ENCODE assay signal across 9 mouse cellular contexts in genomic region chr11:49244595-49244930, GRCm38 (mm10). TPM values are rescaled to one million over a fixed set of nuclear protein-coding genes. Genes with fewer than 3 reads are reported as not detected.
DNase-seq lines count a peak whose midpoint lies in the region; ATAC-seq and TF ChIP-seq lines count a peak whose summit lies in the region.
"Had no signal": no experiment of that assay in that cellular context is flagged by ENCODE, and none has a peak within 500 bp of the region (broad histone marks: within the 10 kb centered on the region; RNA-seq: fewer than 3 reads in every experiment).

No protein-coding gene starts in this region.

- no peak for TF ChIP-seq RAD21 in CH12.LX (IDR thresholded peaks at IDR 0.05; ENCODE audit: low read depth, low read length)

- WGBS in heart, embryonic 12.5 days, result 2% methylated on average over 4 of the region's 4 CpGs
- WGBS in forebrain, embryonic 11.5 days, result 1% methylated on average over 4 of the region's 4 CpGs
- WGBS in liver, embryonic 13.5 days (ENCODE audit: insufficient replicate concordance), result 3% methylated on average over 4 of the region's 4 CpGs

- no peak for TF ChIP-seq EP300 in CH12.LX (IDR thresholded peaks at IDR 0.05; ENCODE audit: low read length)

- H3K9me3 ChIP-seq in heart, embryonic 12.5 days (replicated peaks), result no peaks in the 10 kb centered on the region
- H3K9me3 ChIP-seq in CH12.LX (replicated peaks; ENCODE audit: low read length), result no peaks in the 10 kb centered on the region
- no peaks in the 10 kb centered on the region for H3K9me3 ChIP-seq in forebrain, embryonic 11.5 days (ENCODE audit: control insufficient read depth, low read length)
- H3K9me3 ChIP-seq in liver, embryonic 13.5 days (replicated peaks), result no peaks in the 10 kb centered on the region

- H3K4me2 ChIP-seq in heart, embryonic 12.5 days, result peak overlapping the region; percentile 73
- H3K4me2 ChIP-seq in CH12.LX (ENCODE audit: insufficient read depth, low read depth, poor library complexity, severe bottlenecking), result peak overlapping the region; percentile 55
- peak overlapping the region; percentile 60 for H3K4me2 ChIP-seq in forebrain, embryonic 11.5 days (ENCODE audit: low read depth, low read length, severe bottlenecking)
- H3K4me2 ChIP-seq in liver, embryonic 13.5 days, result peak overlapping the region; percentile 91

- H3K4me1 ChIP-seq in heart, embryonic 12.5 days (replicated peaks), result peaks cover 44% of the 10 kb centered on the region
- H3K4me1 ChIP-seq in CH12.LX (ENCODE audit: control insufficient read depth in 1 of 2, insufficient read depth in 2 of 2), result peaks cover 10 to 65% of the 10 kb centered on the region in 2 experiments
- H3K4me1 ChIP-seq in forebrain, embryonic 11.5 days (replicated peaks; ENCODE audit: control insufficient read depth, insufficient read depth, low read length), result peaks cover 9% of the 10 kb centered on the region
- peaks cover 81% of the 10 kb centered on the region for H3K4me1 ChIP-seq in liver, embryonic 13.5 days (replicated peaks)

- H3K9ac ChIP-seq in heart, embryonic 12.5 days, result peak overlapping the region; percentile 64; the same call in 1 of the 2 replicates
- peak overlapping the region; percentile 41 for H3K9ac ChIP-seq in CH12.LX (ENCODE audit: insufficient read depth, low read depth)
- H3K9ac ChIP-seq in forebrain, embryonic 11.5 days (ENCODE audit: low read length), result peak overlapping the region; percentile 67
- peak overlapping the region; percentile 75 for H3K9ac ChIP-seq in liver, embryonic 13.5 days

- H3K27me3 ChIP-seq in heart, embryonic 12.5 days (replicated peaks), result no peaks in the 10 kb centered on the region
- H3K27me3 ChIP-seq in CH12.LX (replicated peaks), result no peaks in the 10 kb centered on the region
- no peaks in the 10 kb centered on the region for H3K27me3 ChIP-seq in forebrain, embryonic 11.5 days (ENCODE audit: control insufficient read depth, insufficient read depth, low read length)
- H3K27me3 ChIP-seq in liver, embryonic 13.5 days, result no peaks in the 10 kb centered on the region
- H3K27me3 ChIP-seq: Patski had no signal

- no peak for ATAC-seq in heart, embryonic 12.5 days (ENCODE audit: insufficient number of reproducible peaks, low FRiP score)
- ATAC-seq in forebrain, embryonic 11.5 days (replicated peaks; ENCODE audit: low FRiP score), result peak; percentile 2
- no peak for ATAC-seq in liver, embryonic 13.5 days (ENCODE audit: low read depth)

- peaks cover 37% of the 10 kb centered on the region for H3K79me2 ChIP-seq in CH12.LX (replicated peaks; ENCODE audit: control insufficient read depth, extremely low read depth, insufficient read depth, poor library complexity, severe bottlenecking)

- TF ChIP-seq POLR2A in CH12.LX (IDR thresholded peaks at IDR 0.05; ENCODE audit: low read depth, low read length), result no peak

- TF ChIP-seq CTCF in CH12.LX (conservative IDR thresholded peaks at IDR 0.05 in 1 of 2, IDR thresholded peaks at IDR 0.05 in 1 of 2; ENCODE audit: low read depth in 2 of 2, low read length in 2 of 2), result no peak

- intact Hi-C loops in heart, postnatal 25 days (cut with DNase I), result loop anchor here (2.0 kb wide), 1 partner anchor 42 kb away; the partner anchor contains the start of gene Zfp62

- DNase-seq in heart, postnatal 25 days (ENCODE audit: low spot score), result no peak
- no peak for DNase-seq in CH12.LX (ENCODE audit: extremely low read depth)
- no peak for DNase-seq in forebrain, embryonic 11.5 days (ENCODE audit: low spot score)
- no peak for DNase-seq in liver, embryonic 13.5 days
- DNase-seq in gastrocnemius, postnatal 25 days, result no peak
- DNase-seq in urinary bladder, postnatal 25 days (ENCODE audit: low spot score), result no peak
- no peak for DNase-seq in layer of hippocampus, adult 8-10 months (ENCODE audit: low spot score in 2 of 2)

- peak overlapping the region; percentile 88 for H3K27ac ChIP-seq in heart, embryonic 12.5 days (ENCODE audit: poor library complexity, severe bottlenecking)
- peak overlapping the region; percentile 67 for H3K27ac ChIP-seq in CH12.LX (ENCODE audit: insufficient read depth, low read depth)
- H3K27ac ChIP-seq in forebrain, embryonic 11.5 days (ENCODE audit: low read depth, low read length), result peak overlapping the region; percentile 50; the same call in 1 of the 2 replicates
- peak overlapping the region; percentile 91 for H3K27ac ChIP-seq in liver, embryonic 13.5 days

- dilution Hi-C loops in CH12.LX (cut with MboI; ENCODE audit: extremely low pct_ligation_motif_present, extremely low pct_unique_long_range_greater_than_20kb, low sequenced_read_pairs), result no loop called here

- H3K4me3 ChIP-seq in heart, embryonic 12.5 days, result peak overlapping the region; percentile 62
- H3K4me3 ChIP-seq in CH12.LX (replicated peaks in 1 of 3; ENCODE audit: low read depth in 2 of 3, low read length in 2 of 3, poor library complexity in 1 of 3), result peak overlapping the region; percentile 56 to 72 (median 69)
- H3K4me3 ChIP-seq in forebrain, embryonic 11.5 days (ENCODE audit: low read depth, low read length), result peak overlapping the region; percentile 49
- H3K4me3 ChIP-seq in liver, embryonic 13.5 days (replicated peaks), result peak overlapping the region; percentile 65

- in situ Hi-C loops in CH12.LX (cut with MboI; ENCODE audit: low pct_ligation_motif_present, low pct_unique_long_range_greater_than_20kb, low sequenced_read_pairs), result loop anchor here (5.0 kb wide), 1 partner anchor 372 kb away; the partner anchor contains the start of gene Irgm1

- no peaks in the 10 kb centered on the region for H3K36me3 ChIP-seq in heart, embryonic 12.5 days
- no peaks in the 10 kb centered on the region for H3K36me3 ChIP-seq in CH12.LX (replicated peaks in 1 of 2; ENCODE audit: control insufficient read depth in 1 of 2, insufficient read depth in 1 of 2, low read length in 1 of 2)
- H3K36me3 ChIP-seq in forebrain, embryonic 11.5 days (ENCODE audit: control insufficient read depth, insufficient read depth, low read length), result no peaks in the 10 kb centered on the region
- no peaks in the 10 kb centered on the region for H3K36me3 ChIP-seq in liver, embryonic 13.5 days

TF ChIP-seq in CH12.LX, 34 proteins besides CTCF, POLR2A, EP300 and RAD21 (continues in another document):
- TF ChIP-seq TCF12 (IDR thresholded peaks at IDR 0.05; ENCODE audit: low read depth, low read length), result 0 out of 2 replicates have a peak, but pooled peaks have one; percentile 7
- TF ChIP-seq ELF1 (IDR thresholded peaks at IDR 0.05; ENCODE audit: low read depth, low read length), result peak; percentile 46; the same call in 1 of the 2 replicates

RNA-seq across cellular contexts. Expression of gene Mgat1, which starts 0.6 kb away (rescaled TPM):
- polyA plus RNA-seq in heart, embryonic 12.5 days (2016; fragmentation: Nextera tagmentation; extraction: Ambion mirVana), result 45.7 TPM in 2 replicates
- 10 to 100 TPM; 49.1 to 64.1 TPM for total RNA-seq in heart, postnatal 25 days (2021)
- total RNA-seq in CH12.LX (2012; rRNA removed) (83.2 and 118 TPM in 2 replicates), CH12.LX (2014; rRNA removed) (63.2 and 67.7 TPM in 2 replicates)
- 80.9 and 90.5 TPM in 2 replicates for polyA plus RNA-seq in CH12.LX (2012; ENCODE audit: insufficient read length, low read depth)
- polyA plus RNA-seq in forebrain, embryonic 11.5 days (2014; fragmentation: Nextera tagmentation; extraction: Ambion mirVana), result 34.6 and 37.2 TPM in 2 replicates
- polyA plus RNA-seq in liver, embryonic 13.5 days (2015; fragmentation: Nextera tagmentation; extraction: Ambion mirVana), result 32.0 and 32.6 TPM in 2 replicates
- total RNA-seq in gastrocnemius, postnatal 25 days (2021), result 10 to 100 TPM; 33.7 to 33.9 TPM
- total RNA-seq in layer of hippocampus, adult 8-10 months (2022), result 10 to 100 TPM; 56.4 to 63.2 (median 59.5) TPM

RNA-seq across cellular contexts. Expression of gene Olfr1393, which starts 33.5 kb away (rescaled TPM):
- 0.08 and 0.27 TPM in 2 replicates for polyA plus RNA-seq in heart, embryonic 12.5 days (2016; fragmentation: Nextera tagmentation; extraction: Ambion mirVana)
- total RNA-seq in heart, postnatal 25 days (2021), result under 1 TPM; 0.10 to 0.11 TPM
- total RNA-seq in CH12.LX (2012; rRNA removed), result 0.04 TPM in 1 of 2 replicates, not detected in the other
- total RNA-seq in CH12.LX (2014; rRNA removed), result 0.18 TPM in 1 of 2 replicates, not detected in the other
- polyA plus RNA-seq in CH12.LX (2012; ENCODE audit: insufficient read length, low read depth), result 0.08 and 0.10 TPM in 2 replicates
- not detected in 2 replicates for polyA plus RNA-seq in forebrain, embryonic 11.5 days (2014; fragmentation: Nextera tagmentation; extraction: Ambion mirVana)
- not detected in 2 replicates for polyA plus RNA-seq in liver, embryonic 13.5 days (2015; fragmentation: Nextera tagmentation; extraction: Ambion mirVana)
- total RNA-seq in gastrocnemius, postnatal 25 days (2021), result under 1 TPM in 1 of 2 experiments, not detected in 1; 0.08 TPM
- total RNA-seq in layer of hippocampus, adult 8-10 months (2022), result not detected

RNA-seq across cellular contexts. Expression of gene Olfr1392, which starts 40.5 kb away (rescaled TPM):
- polyA plus RNA-seq in heart, embryonic 12.5 days (2016; fragmentation: Nextera tagmentation; extraction: Ambion mirVana), result not detected in 2 replicates
- total RNA-seq in heart, postnatal 25 days (2021), result not detected
- total RNA-seq in CH12.LX (2012; rRNA removed) (not detected in 2 replicates), CH12.LX (2014; rRNA removed) (not detected in 2 replicates)
- not detected in 2 replicates for polyA plus RNA-seq in CH12.LX (2012; ENCODE audit: insufficient read length, low read depth)
- not detected in 2 replicates for polyA plus RNA-seq in forebrain, embryonic 11.5 days (2014; fragmentation: Nextera tagmentation; extraction: Ambion mirVana)
- not detected in 2 replicates for polyA plus RNA-seq in liver, embryonic 13.5 days (2015; fragmentation: Nextera tagmentation; extraction: Ambion mirVana)
- total RNA-seq in gastrocnemius, postnatal 25 days (2021), result not detected
- total RNA-seq in layer of hippocampus, adult 8-10 months (2022), result not detected

RNA-seq across cellular contexts. Expression of gene Zfp62, which starts 41.5 kb away (rescaled TPM):
- 33.5 and 34.6 TPM in 2 replicates for polyA plus RNA-seq in heart, embryonic 12.5 days (2016; fragmentation: Nextera tagmentation; extraction: Ambion mirVana)
- total RNA-seq in heart, postnatal 25 days (2021), result 10 to 100 TPM; 21.5 to 29.6 TPM
- total RNA-seq in CH12.LX (2012; rRNA removed) (21.3 and 22.6 TPM in 2 replicates), CH12.LX (2014; rRNA removed) (38.7 and 48.8 TPM in 2 replicates)
- 23.2 and 25.3 TPM in 2 replicates for polyA plus RNA-seq in CH12.LX (2012; ENCODE audit: insufficient read length, low read depth)
- polyA plus RNA-seq in forebrain, embryonic 11.5 days (2014; fragmentation: Nextera tagmentation; extraction: Ambion mirVana), result 58.4 and 59.6 TPM in 2 replicates
- 10.7 and 14.2 TPM in 2 replicates for polyA plus RNA-seq in liver, embryonic 13.5 days (2015; fragmentation: Nextera tagmentation; extraction: Ambion mirVana)
- 10 to 100 TPM; 20.3 to 22.8 TPM for total RNA-seq in gastrocnemius, postnatal 25 days (2021)
- total RNA-seq in layer of hippocampus, adult 8-10 months (2022), result 10 to 100 TPM; 42.5 to 60.7 (median 52.8) TPM

RNA-seq across cellular contexts. Expression of gene Btnl9, which starts 57.6 kb away (rescaled TPM):
- 1.4 and 1.9 TPM in 2 replicates for polyA plus RNA-seq in heart, embryonic 12.5 days (2016; fragmentation: Nextera tagmentation; extraction: Ambion mirVana)
- total RNA-seq in heart, postnatal 25 days (2021), result 10 to 100 TPM; 25.0 to 35.0 TPM
- 0.17 and 0.34 TPM in 2 replicates for total RNA-seq in CH12.LX (2012; rRNA removed)
- not detected in 2 replicates for total RNA-seq in CH12.LX (2014; rRNA removed)
- polyA plus RNA-seq in CH12.LX (2012; ENCODE audit: insufficient read length, low read depth), result 0.04 and 0.20 TPM in 2 replicates
- 0.16 TPM in 1 of 2 replicates, not detected in the other for polyA plus RNA-seq in forebrain, embryonic 11.5 days (2014; fragmentation: Nextera tagmentation; extraction: Ambion mirVana)
- polyA plus RNA-seq in liver, embryonic 13.5 days (2015; fragmentation: Nextera tagmentation; extraction: Ambion mirVana), result 0.78 and 0.81 TPM in 2 replicates
- 1 to 10 TPM; 1.6 to 3.5 TPM for total RNA-seq in gastrocnemius, postnatal 25 days (2021)
- not detected for total RNA-seq in layer of hippocampus, adult 8-10 months (2022)
- polyA plus RNA-seq: Patski had no signal
